Mouse (Mus musculus) cerebellum, adult 2 months (tissue): Measurements from ENCODE around the gene Lurap1.

ENCODE experiments used
- CTCF ChIP-seq: fragments of 200-500 bp; IDR thresholded peaks from 2 replicates; pipeline ENCODE4 v1.5.1; 2011; ENCODE audit warnings: low read depth, mild to moderate bottlenecking, control low read depth, low read length, moderate library complexity, borderline replicate concordance; ENCODE audit not compliant: insufficient read depth
- POLR2A ChIP-seq: fragments of 200-500 bp; IDR thresholded peaks from 2 replicates; pipeline ENCODE4 v1.6.1; 2011; ENCODE audit warnings: low read length, control low read depth, borderline replicate concordance; ENCODE audit not compliant: insufficient read depth

DNA sequence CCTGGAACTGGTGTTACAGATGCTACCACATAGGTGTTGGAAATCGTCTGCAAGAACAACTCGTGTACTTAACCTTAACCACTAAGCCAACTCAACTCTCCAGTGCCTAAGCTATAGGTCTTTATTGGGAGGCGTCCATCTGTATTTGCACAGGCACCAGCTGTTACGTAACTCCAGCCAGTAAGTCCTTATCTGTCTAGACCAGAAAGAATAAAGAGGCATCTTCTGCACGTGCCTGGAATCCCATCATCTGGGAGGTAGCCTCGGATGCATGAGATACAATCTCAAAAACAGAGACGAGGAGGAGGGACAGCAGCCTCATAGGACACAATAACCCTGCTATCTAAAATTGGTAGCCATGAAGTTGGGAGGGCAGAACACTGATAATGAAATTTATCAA lies 50.2 kb downstream of the Lurap1 start:
- TF ChIP-seq CTCF (no peak), POLR2A (no peak)
